Comparison of ENCODE assay signal across 8 mouse cellular contexts in the genomic region with DNA sequence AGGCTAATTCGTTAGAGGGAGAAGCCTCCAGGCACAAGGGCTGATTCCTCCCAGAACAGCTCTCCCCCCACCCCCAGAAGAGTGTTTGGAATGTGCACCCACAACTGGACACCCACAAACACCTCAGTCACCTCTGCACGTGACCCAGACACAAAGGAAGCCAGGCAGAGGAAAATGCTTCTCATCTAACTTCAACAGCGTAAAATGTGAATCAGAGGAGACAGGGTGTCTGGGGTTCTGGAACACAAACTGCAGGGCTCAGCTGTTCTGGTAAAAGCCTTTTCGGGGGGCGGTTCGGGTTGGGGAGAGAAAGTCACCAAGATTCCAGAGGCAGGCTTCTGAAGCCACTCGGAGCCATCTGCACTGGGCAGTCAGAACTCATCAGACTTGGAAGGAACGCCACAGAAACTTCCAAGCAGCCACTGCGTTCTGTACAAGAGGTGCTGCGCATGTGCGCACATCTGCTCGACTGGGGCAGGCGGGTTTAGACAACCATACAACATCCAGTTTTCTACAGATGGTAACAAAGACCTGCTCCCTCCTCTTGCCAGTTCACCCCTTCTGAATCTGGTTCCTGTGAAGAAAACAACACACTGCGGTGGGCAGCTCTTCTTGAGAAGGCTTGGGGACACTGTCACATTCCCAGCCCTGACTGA. TPM values are rescaled to one million over a fixed set of nuclear protein-coding genes. Genes with fewer than 3 reads are reported as not detected.
DNase-seq lines count a peak whose midpoint lies in the region; ATAC-seq lines count a peak whose summit lies in the region.

No protein-coding gene starts in this region.

- ATAC-seq in heart, embryonic 13.5 days (ENCODE audit: extremely low read depth, insufficient number of reproducible peaks, low FRiP score, low TSS enrichment), result no peak
- no peak for ATAC-seq in heart, embryonic 11.5 days (replicated peaks; ENCODE audit: insufficient number of reproducible peaks, low FRiP score, low TSS enrichment)
- ATAC-seq in hindbrain, embryonic 16.5 days, result peak; percentile 38; the same call in 1 of the 2 replicates
- no peak for ATAC-seq in neural tube, embryonic 13.5 days (ENCODE audit: low read depth)
- ATAC-seq in inflammation-experienced regulatory T-cells, adult 6 months, result no peak

- peaks cover 6% of the 10 kb centered on the region for H3K36me3 ChIP-seq in heart, embryonic 13.5 days
- no peaks in the 10 kb centered on the region for H3K36me3 ChIP-seq in heart, embryonic 11.5 days (ENCODE audit: control insufficient read depth, insufficient read depth, low read length)
- no peaks in the 10 kb centered on the region for H3K36me3 ChIP-seq in hindbrain, embryonic 16.5 days (ENCODE audit: control insufficient read depth, insufficient read depth, low read length)
- H3K36me3 ChIP-seq in neural tube, embryonic 13.5 days, result no peaks in the 10 kb centered on the region

- peaks cover 32% of the 10 kb centered on the region for H3K4me1 ChIP-seq in heart, embryonic 13.5 days
- H3K4me1 ChIP-seq in heart, embryonic 11.5 days (ENCODE audit: control insufficient read depth, insufficient read depth, low read length), result peaks cover 6% of the 10 kb centered on the region
- peaks cover 4% of the 10 kb centered on the region for H3K4me1 ChIP-seq in hindbrain, embryonic 16.5 days (ENCODE audit: control insufficient read depth, insufficient read depth, low read depth, low read length)
- peaks cover 23% of the 10 kb centered on the region; the same call in 1 of the 2 replicates for H3K4me1 ChIP-seq in neural tube, embryonic 13.5 days (replicated peaks)

- DNase-seq in testis, postnatal 10 days (ENCODE audit: low spot score), result peak; percentile 49
- no peak for DNase-seq in testis, postnatal 14 days (ENCODE audit: low spot score)
- DNase-seq in adrenal gland, postnatal 10 days, result no peak

- no peak overlapping the region for H3K4me2 ChIP-seq in heart, embryonic 13.5 days
- no peak overlapping the region for H3K4me2 ChIP-seq in heart, embryonic 11.5 days
- H3K4me2 ChIP-seq in hindbrain, embryonic 16.5 days (ENCODE audit: low read length), result no peak overlapping the region
- no peak overlapping the region for H3K4me2 ChIP-seq in neural tube, embryonic 13.5 days

- no peaks in the 10 kb centered on the region for H3K9me3 ChIP-seq in heart, embryonic 13.5 days
- H3K9me3 ChIP-seq in heart, embryonic 11.5 days (replicated peaks; ENCODE audit: control insufficient read depth, low read length), result 0 out of 2 replicates have a peak, but pooled peaks cover 3% of the 10 kb centered on the region
- H3K9me3 ChIP-seq in hindbrain, embryonic 16.5 days (ENCODE audit: control insufficient read depth, low read length), result 0 out of 2 replicates have a peak, but pooled peaks cover 3% of the 10 kb centered on the region
- H3K9me3 ChIP-seq in neural tube, embryonic 13.5 days, result 0 out of 2 replicates have a peak, but pooled peaks cover 4% of the 10 kb centered on the region

- WGBS in heart, embryonic 13.5 days, result 66% methylated on average over 14 of the region's 14 CpGs
- WGBS in heart, embryonic 11.5 days (ENCODE audit: insufficient replicate concordance), result 64% methylated on average over 14 of the region's 14 CpGs
- WGBS in hindbrain, embryonic 16.5 days, result 44% methylated on average over 14 of the region's 14 CpGs
- 64% methylated on average over 14 of the region's 14 CpGs for WGBS in neural tube, embryonic 13.5 days

- H3K27me3 ChIP-seq in heart, embryonic 13.5 days (replicated peaks), result no peaks in the 10 kb centered on the region
- H3K27me3 ChIP-seq in heart, embryonic 11.5 days (ENCODE audit: control insufficient read depth, insufficient read depth, low read length), result no peaks in the 10 kb centered on the region
- no peaks in the 10 kb centered on the region for H3K27me3 ChIP-seq in hindbrain, embryonic 16.5 days (replicated peaks; ENCODE audit: control insufficient read depth, insufficient read depth, low read length)
- H3K27me3 ChIP-seq in neural tube, embryonic 13.5 days, result no peaks in the 10 kb centered on the region

- no peak overlapping the region for H3K27ac ChIP-seq in heart, embryonic 13.5 days (replicated peaks)
- no peak overlapping the region for H3K27ac ChIP-seq in heart, embryonic 11.5 days (ENCODE audit: low read depth, low read length)
- no peak overlapping the region for H3K27ac ChIP-seq in hindbrain, embryonic 16.5 days (ENCODE audit: low read depth, low read length)
- H3K27ac ChIP-seq in neural tube, embryonic 13.5 days (replicated peaks), result peak overlapping the region; percentile 46; the same call in 1 of the 2 replicates

- H3K4me3 ChIP-seq in heart, embryonic 13.5 days, result no peak overlapping the region
- no peak overlapping the region for H3K4me3 ChIP-seq in heart, embryonic 11.5 days (ENCODE audit: low read depth, low read length)
- no peak overlapping the region for H3K4me3 ChIP-seq in hindbrain, embryonic 16.5 days (ENCODE audit: low read length)
- no peak overlapping the region for H3K4me3 ChIP-seq in neural tube, embryonic 13.5 days

- H3K9ac ChIP-seq in heart, embryonic 13.5 days, result peak overlapping the region; percentile 37; the same call in 1 of the 2 replicates
- no peak overlapping the region for H3K9ac ChIP-seq in heart, embryonic 11.5 days (ENCODE audit: low read depth, low read length)
- no peak overlapping the region for H3K9ac ChIP-seq in hindbrain, embryonic 16.5 days (ENCODE audit: low read depth, low read length)
- no peak overlapping the region for H3K9ac ChIP-seq in neural tube, embryonic 13.5 days

RNA-seq across cellular contexts. Expression of gene Txk, which starts 56.0 kb away (rescaled TPM):
- 0.10 and 0.20 TPM in 2 replicates for polyA plus RNA-seq in heart, embryonic 13.5 days (2015; fragmentation: Nextera tagmentation; extraction: Ambion mirVana)
- 0.04 TPM in 1 of 2 replicates, not detected in the other for polyA plus RNA-seq in heart, embryonic 11.5 days (2014; fragmentation: Nextera tagmentation; extraction: Ambion mirVana)
- polyA plus RNA-seq in hindbrain, embryonic 16.5 days (2015; fragmentation: Nextera tagmentation; extraction: Ambion mirVana), result 0.22 and 0.23 TPM in 2 replicates
- polyA plus RNA-seq in neural tube, embryonic 13.5 days (2015; fragmentation: Nextera tagmentation; extraction: Ambion mirVana), result 0.08 and 0.11 TPM in 2 replicates
- polyA plus RNA-seq in inflammation-experienced regulatory T-cells, adult 6 months (2017; shearing (Covaris generic)), result 10 to 100 TPM; 46.0 to 52.1 (median 51.6) TPM
- total RNA-seq in adrenal gland, postnatal 10 days (2021), result under 1 TPM; 0.58 to 0.66 TPM

RNA-seq across cellular contexts. Expression of gene Tec, which starts 59.7 kb away (rescaled TPM):
- polyA plus RNA-seq in heart, embryonic 13.5 days (2015; fragmentation: Nextera tagmentation; extraction: Ambion mirVana), result 15.1 and 17.2 TPM in 2 replicates
- polyA plus RNA-seq in heart, embryonic 11.5 days (2014; fragmentation: Nextera tagmentation; extraction: Ambion mirVana), result 11.9 and 14.5 TPM in 2 replicates
- polyA plus RNA-seq in hindbrain, embryonic 16.5 days (2015; fragmentation: Nextera tagmentation; extraction: Ambion mirVana), result 8.4 and 9.8 TPM in 2 replicates
- polyA plus RNA-seq in neural tube, embryonic 13.5 days (2015; fragmentation: Nextera tagmentation; extraction: Ambion mirVana), result 10.0 and 10.5 TPM in 2 replicates
- polyA plus RNA-seq in inflammation-experienced regulatory T-cells, adult 6 months (2017; shearing (Covaris generic)), result 10 to 100 TPM in 2 of 3 experiments, 1 to 10 TPM in 1; 9.2 to 14.7 (median 10.2) TPM
- 1 to 10 TPM; 3.5 to 4.9 TPM for total RNA-seq in adrenal gland, postnatal 10 days (2021)

Comparison
In these comparisons a context has a peak if more than half of its experiments do, and no peak if none do; other contexts are left out.
1. RNA of gene Txk, which starts 56.0 kb away (polyA plus RNA-seq): 46.0 to 52.1 TPM in inflammation-experienced regulatory T-cells, adult 6 months; 0.22 to 0.23 TPM in hindbrain, embryonic 16.5 days, 0.10 to 0.20 TPM in heart, embryonic 13.5 days, 0.08 to 0.11 TPM in neural tube, embryonic 13.5 days and 0.04 TPM in heart, embryonic 11.5 days; every median in the first group is over 10 times any median in the second.